Mouse (Mus musculus) bone marrow, adult 2 months (tissue): ENCODE measurements around the gene Spata13.

Experiments
- CTCF ChIP-seq: fragments of 200-500 bp; IDR thresholded peaks from 2 replicates; pipeline ENCODE4 v1.5.1; 2011; ENCODE audit warnings: low read length, control low read depth; ENCODE audit not compliant: control insufficient read depth, insufficient read depth
- POLR2A ChIP-seq: fragments of 200-500 bp; IDR thresholded peaks from 2 replicates; pipeline ENCODE4 v1.6.1; 2011; ENCODE audit warnings: low read depth, mild to moderate bottlenecking, control low read depth, low read length, borderline replicate concordance; ENCODE audit not compliant: control insufficient read depth

GRCm38 (mm10) chr14:60741033-60741432, 107.2 kb downstream of the Spata13 start:
- no peak for TF ChIP-seq CTCF
- no peak for TF ChIP-seq POLR2A
